Mouse (Mus musculus) spleen, postnatal 14 days (tissue): ENCODE measurements around the gene Iqschfp.

Source experiments
- DNase-seq, 2 experiments: peaks; one replicate each; pipeline ENCODE4 v3.0.0; 2021 to 2022; ENCODE audit warnings: low spot score in 2 of 2

Iqschfp gene

GRCm38 (mm10) chr3:68526416-68526815 is 634.4 kb downstream of the Iqschfp start:
- DNase-seq, result no peak

- DNase-seq, result no peak
Measured at GRCm38 (mm10) chr3:68527182-68527581, 635.1 kb downstream of the Iqschfp start.

- no peak for DNase-seq
Measured at GRCm38 (mm10) chr3:68531908-68532307, 639.9 kb downstream of the Iqschfp start.

- DNase-seq, result no peak
Measured at GRCm38 (mm10) chr3:68534571-68535051, 642.6 kb downstream of the Iqschfp start.

GRCm38 (mm10) chr3:68535160-68535728 is 643.2 kb downstream of the Iqschfp start:
- DNase-seq, result no peak

GRCm38 (mm10) chr3:68536071-68536470 is 644.0 kb downstream of the Iqschfp start:
- no peak for DNase-seq

GRCm38 (mm10) chr3:68541688-68542087 is 649.7 kb downstream of the Iqschfp start:
- DNase-seq, result no peak

GRCm38 (mm10) chr3:68542944-68543501 is 651.0 kb downstream of the Iqschfp start:
- no peak for DNase-seq

- DNase-seq, result no peak
Measured at GRCm38 (mm10) chr3:68544811-68545210, 652.8 kb downstream of the Iqschfp start.

GRCm38 (mm10) chr3:68545898-68546297 is 653.9 kb downstream of the Iqschfp start:
- no peak for DNase-seq

GRCm38 (mm10) chr3:68555087-68555662 is 663.1 kb downstream of the Iqschfp start:
- no peak for DNase-seq

- DNase-seq, result no peak
Measured at GRCm38 (mm10) chr3:68556891-68557290, 664.9 kb downstream of the Iqschfp start.

- DNase-seq, result no peak
Measured at GRCm38 (mm10) chr3:68558744-68559143, 666.7 kb downstream of the Iqschfp start.

- DNase-seq, result no peak
Measured at GRCm38 (mm10) chr3:68560057-68560456, 668.0 kb downstream of the Iqschfp start.

GRCm38 (mm10) chr3:68562838-68563237 is 670.8 kb downstream of the Iqschfp start:
- DNase-seq, result no peak

GRCm38 (mm10) chr3:68563922-68564321 is 671.9 kb downstream of the Iqschfp start:
- no peak for DNase-seq

GRCm38 (mm10) chr3:68564978-68565674 is 673.1 kb downstream of the Iqschfp start:
- no peak for DNase-seq

- no peak for DNase-seq
Measured at GRCm38 (mm10) chr3:68565675-68566055, 673.6 kb downstream of the Iqschfp start.

- DNase-seq, result no peak
Measured at GRCm38 (mm10) chr3:68567581-68567980, 675.5 kb downstream of the Iqschfp start.

- no peak for DNase-seq
Measured at GRCm38 (mm10) chr3:68568149-68568548, 676.1 kb downstream of the Iqschfp start.

GRCm38 (mm10) chr3:68568716-68569115 is 676.7 kb downstream of the Iqschfp start:
- no peak for DNase-seq

- no peak for DNase-seq
Measured at GRCm38 (mm10) chr3:68570319-68570718, 678.3 kb downstream of the Iqschfp start.
